Mouse (Mus musculus) G1E (cell line): Measurements from ENCODE around the gene Unc80. TPM values are rescaled to one million over a fixed set of nuclear protein-coding genes. Genes with fewer than 3 reads are reported as not detected.

ENCODE experiments used
- ATAC-seq: 2 replicates; pipeline ENCODE4 v1.8.0; 2016; ENCODE audit warnings: mild to moderate bottlenecking; ENCODE audit not compliant: insufficient number of reproducible peaks, poor library complexity, low FRiP score, severe bottlenecking; ENCODE audit errors: extremely low read depth
- DNase-seq: peaks from one replicate; pipeline ENCODE4 v3.0.0; 2012; ENCODE audit warnings: low spot score
- H3K27me3 ChIP-seq: 2 replicates; pipeline ENCODE4 v1.6.1; 2012; ENCODE audit warnings: mild to moderate bottlenecking, low read length, inconsistent platforms; ENCODE audit not compliant: insufficient read depth
- H3K36me3 ChIP-seq: replicated peaks from 2 replicates; pipeline ENCODE3; 2012; ENCODE audit warnings: mild to moderate bottlenecking, inconsistent platforms
- H3K4me1 ChIP-seq: 2 replicates; pipeline ENCODE4 v1.6.1; 2012; ENCODE audit warnings: low read depth, low read length, inconsistent platforms, mixed read lengths; ENCODE audit not compliant: insufficient read depth
- H3K4me3 ChIP-seq: 2 replicates; pipeline ENCODE4 v1.5.1; 2012; ENCODE audit warnings: low read depth, mild to moderate bottlenecking, inconsistent platforms, low read length, moderate library complexity, mixed read lengths
- H3K9me3 ChIP-seq: replicated peaks from 2 replicates; pipeline ENCODE4 v1.6.1; 2012; ENCODE audit warnings: inconsistent platforms
- CTCF ChIP-seq: IDR thresholded peaks from 2 replicates; pipeline ENCODE4 v1.5.1; 2012; ENCODE audit warnings: low read depth, low read length, inconsistent platforms, mixed read lengths
- GATA1 ChIP-seq: IDR thresholded peaks from 2 replicates; pipeline ENCODE4 v1.6.1; 2012; ENCODE audit warnings: borderline replicate concordance, low read length, inconsistent platforms, mixed read lengths
- GATA2 ChIP-seq: IDR thresholded peaks from 2 replicates; pipeline ENCODE4 v1.6.1; 2012; ENCODE audit warnings: low read depth, low read length, inconsistent platforms, borderline replicate concordance
- POLR2AphosphoS5 ChIP-seq: IDR thresholded peaks from 2 replicates; pipeline ENCODE4 v1.6.1; 2012; ENCODE audit warnings: low read depth, low read length, inconsistent platforms; ENCODE audit not compliant: insufficient replicate concordance
- TAL1 ChIP-seq: conservative IDR thresholded peaks from 2 replicates; pipeline ENCODE4 v1.6.1; 2012; ENCODE audit warnings: low read depth, low read length, inconsistent platforms, mixed read lengths
- polyA plus RNA-seq: library from polyadenylated mRNA; stranded (reverse); fragments of >175 nt; gene quantifications from 2 replicates; pipeline ENCODE4 v1.2.3, GENCODE M21; 2012
- total RNA-seq, 2 experiments: library from RNA; stranded (forward) in 1 of 2; stranded (reverse) in 1 of 2; fragments of 200-1000 nt in 1 of 2; fragments of >200 nt in 1 of 2; fragmentation: Nextera tagmentation in 1 of 2; gene quantifications; 2 replicates each; pipeline ENCODE4 v1.2.3; 2014 to 2017

Gene Unc80
- total and polyA plus RNA-seq, 3 experiments = 0.03 to 0.33 (median 0.15) TPM

GRCm38 (mm10) chr1:66650006-66650405 is 181.8 kb downstream of the Unc80 start:
- TF ChIP-seq TAL1 (no peak), GATA1 (no peak), GATA2 (no peak), POLR2AphosphoS5 (no peak), CTCF (no peak)
- H3K27me3 ChIP-seq = peaks cover 6% of the 10 kb centered on the region; the same call in 1 of the 2 replicates
- H3K4me3 ChIP-seq = no peak overlapping the region
- H3K4me1 ChIP-seq = no peaks in the 10 kb centered on the region
- ATAC-seq (no peak), DNase-seq (no peak)
- H3K36me3 ChIP-seq = no peaks in the 10 kb centered on the region
- H3K9me3 ChIP-seq = no peaks in the 10 kb centered on the region

GRCm38 (mm10) chr1:66655119-66655746 is 187.1 kb downstream of the Unc80 start:
- Histone ChIP-seq H3K4me1 (no peaks in the 10 kb centered on the region), H3K36me3 (no peaks in the 10 kb centered on the region), H3K27me3 (peaks cover 8% of the 10 kb centered on the region; the same call in 1 of the 2 replicates), H3K9me3 (no peaks in the 10 kb centered on the region), H3K4me3 (no peak overlapping the region)
- DNase-seq (no peak), ATAC-seq (no peak)
- TF ChIP-seq CTCF (no peak), TAL1 (no peak), POLR2AphosphoS5 (no peak), GATA1 (no peak), GATA2 (no peak)

GRCm38 (mm10) chr1:66655747-66656119 is 187.6 kb downstream of the Unc80 start:
- no peak for ATAC-seq

GRCm38 (mm10) chr1:66671475-66671874 is 203.3 kb downstream of the Unc80 start:
- peaks cover 17% of the 10 kb centered on the region for H3K27me3 ChIP-seq
- no peaks in the 10 kb centered on the region for H3K36me3 ChIP-seq
- TF ChIP-seq GATA2 = no peak
- TF ChIP-seq CTCF = no peak
- no peak for TF ChIP-seq GATA1
- no peak for TF ChIP-seq POLR2AphosphoS5
- no peak for TF ChIP-seq TAL1
- no peak for ATAC-seq
- no peaks in the 10 kb centered on the region for H3K4me1 ChIP-seq
- no peaks in the 10 kb centered on the region for H3K9me3 ChIP-seq
- no peak overlapping the region for H3K4me3 ChIP-seq
- DNase-seq = no peak

More at GRCm38 (mm10) chr1:66655747-66656119, 187.6 kb downstream of the Unc80 start:
- no peak for DNase-seq
- no peaks in the 10 kb centered on the region for H3K9me3 ChIP-seq
- H3K27me3 ChIP-seq = peaks cover 8% of the 10 kb centered on the region; the same call in 1 of the 2 replicates
- TF ChIP-seq CTCF (no peak), TAL1 (no peak)
- no peaks in the 10 kb centered on the region for H3K36me3 ChIP-seq
- H3K4me1 ChIP-seq = no peaks in the 10 kb centered on the region
- no peak overlapping the region for H3K4me3 ChIP-seq

GRCm38 (mm10) chr1:66672812-66673211 is 204.6 kb downstream of the Unc80 start:
- H3K9me3 ChIP-seq = no peaks in the 10 kb centered on the region
- no peaks in the 10 kb centered on the region for H3K36me3 ChIP-seq
- TF ChIP-seq TAL1 (no peak), CTCF (no peak), POLR2AphosphoS5 (no peak), GATA1 (no peak), GATA2 (no peak)
- no peak for DNase-seq
- ATAC-seq = no peak
- H3K4me1 ChIP-seq = peaks cover 1% of the 10 kb centered on the region; the same call in 1 of the 2 replicates
- H3K27me3 ChIP-seq = peaks cover 20% of the 10 kb centered on the region
- H3K4me3 ChIP-seq = no peak overlapping the region

- Histone ChIP-seq H3K9me3 (no peaks in the 10 kb centered on the region), H3K36me3 (no peaks in the 10 kb centered on the region), H3K4me1 (peaks cover 3% of the 10 kb centered on the region; the same call in 1 of the 2 replicates), H3K27me3 (peaks cover 12% of the 10 kb centered on the region), H3K4me3 (no peak overlapping the region)
- TF ChIP-seq POLR2AphosphoS5 (no peak), CTCF (no peak), GATA1 (no peak), GATA2 (no peak), TAL1 (no peak)
- DNase-seq = no peak
- ATAC-seq = no peak
These were observed 209.8 kb downstream of the Unc80 start for GRCm38 (mm10) chr1:66677928-66678327.
